Mouse (Mus musculus) neural tube, embryonic 12.5 days (tissue): ENCODE data around the gene Irs1. TPM values are rescaled to one million over a fixed set of nuclear protein-coding genes. Genes with fewer than 3 reads are reported as not detected.

ENCODE experiments used
- ATAC-seq: fragments of 200-750 bp; cut with Nextera tagmentation; 2 replicates; pipeline ENCODE4 v1.8.0; 2017; ENCODE audit warnings: low read depth, mild to moderate bottlenecking, moderate TSS enrichment, moderate library complexity; ENCODE audit not compliant: low FRiP score
- H3K27ac ChIP-seq: fragments of 300-500 bp; sonication (generic); 2 replicates; pipeline ENCODE4 v1.5.1; 2016
- H3K27me3 ChIP-seq: fragments of 300-500 bp; sonication (generic); replicated peaks from 2 replicates; pipeline ENCODE4 v1.6.1; 2016; ENCODE audit warnings: mild to moderate bottlenecking
- H3K36me3 ChIP-seq: fragments of 300-500 bp; sonication (generic); 2 replicates; pipeline ENCODE4 v1.6.1; 2016; ENCODE audit warnings: mild to moderate bottlenecking
- H3K4me1 ChIP-seq: fragments of 300-500 bp; sonication (generic); 2 replicates; pipeline ENCODE4 v1.6.1; 2016
- H3K4me2 ChIP-seq: fragments of 300-500 bp; sonication (generic); replicated peaks from 2 replicates; pipeline ENCODE4 v1.6.1; 2016; ENCODE audit warnings: mild to moderate bottlenecking
- H3K4me3 ChIP-seq: fragments of 300-500 bp; sonication (generic); 2 replicates; pipeline ENCODE4 v1.5.1; 2016
- H3K9ac ChIP-seq: fragments of 300-500 bp; sonication (generic); 2 replicates; pipeline ENCODE4 v1.6.1; 2016; ENCODE audit warnings: mild to moderate bottlenecking
- H3K9me3 ChIP-seq: fragments of 300-500 bp; sonication (generic); 2 replicates; pipeline ENCODE4 v1.6.1; 2016; ENCODE audit warnings: mild to moderate bottlenecking
- WGBS: fragments of 180-500 bp; shearing (Covaris S2); methylation state at CpG from one replicate; pipeline ENCODE4 v1.1.7; 2016; 5-methylcytosine and 5-hydroxymethylcytosine counted together
- polyA plus RNA-seq: library from polyadenylated mRNA; unstranded; fragments of >200 nt; fragmentation: Nextera tagmentation; extraction: Ambion mirVana; gene quantifications from 2 replicates; pipeline ENCODE4 v1.2.1, GENCODE M21; 2016

Irs1 gene
- polyA plus RNA-seq, 1 experiment from 2014 or later, result 12.6 TPM

- peak; percentile 95 for ATAC-seq
- H3K27ac ChIP-seq, result peak within 1 kb of the TSS; percentile 83
- peak within 1 kb of the TSS; percentile 63 for H3K4me3 ChIP-seq
- H3K4me2 ChIP-seq, result peak within 1 kb of the TSS; percentile 72
- no peaks in the 10 kb centered on the region for H3K9me3 ChIP-seq
- peaks cover 16% of the 10 kb centered on the region for H3K4me1 ChIP-seq
- no peaks in the 10 kb centered on the region for H3K27me3 ChIP-seq
- WGBS, result 4% methylated on average over 47 of the region's 47 CpGs
- H3K9ac ChIP-seq, result peak within 1 kb of the TSS; percentile 84
- no peaks in the 10 kb centered on the region for H3K36me3 ChIP-seq
Observed at GRCm38 (mm10) chr1:82316111-82316745, 25.0 kb upstream of the Irs1 start, which contains the start of gene Rhbdd1. Rhbdd1 (plus strand) TSS chr1:82316452.

GRCm38 (mm10) chr1:82304483-82304882 is 13.3 kb upstream of the Irs1 start:
- WGBS, result 37% methylated on average over 3 of the region's 3 CpGs
- Histone ChIP-seq H3K4me2 (no peak overlapping the region), H3K27ac (no peak overlapping the region), H3K4me3 (no peak overlapping the region), H3K27me3 (no peaks in the 10 kb centered on the region), H3K36me3 (no peaks in the 10 kb centered on the region), H3K9me3 (no peaks in the 10 kb centered on the region), H3K4me1 (no peaks in the 10 kb centered on the region), H3K9ac (no peak overlapping the region)
- ATAC-seq, result peak; percentile 44; the same call in 1 of the 2 replicates

- ATAC-seq, result no peak
- H3K36me3 ChIP-seq, result no peaks in the 10 kb centered on the region
- no peak overlapping the region for H3K9ac ChIP-seq
- 50% methylated on average over 1 of the region's 1 CpGs for WGBS
- H3K4me1 ChIP-seq, result no peaks in the 10 kb centered on the region
- no peak overlapping the region for H3K27ac ChIP-seq
- H3K27me3 ChIP-seq, result no peaks in the 10 kb centered on the region
- H3K4me3 ChIP-seq, result no peak overlapping the region
- H3K4me2 ChIP-seq, result no peak overlapping the region
- H3K9me3 ChIP-seq, result no peaks in the 10 kb centered on the region
Observed at GRCm38 (mm10) chr1:82298586-82298985, 7.4 kb upstream of the Irs1 start.

- H3K4me2 ChIP-seq, result no peak overlapping the region
- no peaks in the 10 kb centered on the region for H3K36me3 ChIP-seq
- H3K9ac ChIP-seq, result no peak overlapping the region
- ATAC-seq, result no peak
- WGBS, result 14% methylated on average over 6 of the region's 6 CpGs
- H3K4me1 ChIP-seq, result peaks cover 19% of the 10 kb centered on the region
- no peaks in the 10 kb centered on the region for H3K27me3 ChIP-seq
- H3K27ac ChIP-seq, result no peak overlapping the region
- H3K9me3 ChIP-seq, result no peaks in the 10 kb centered on the region
- no peak overlapping the region for H3K4me3 ChIP-seq
Observed at GRCm38 (mm10) chr1:82294102-82294501, 2.9 kb upstream of the Irs1 start.

GRCm38 (mm10) chr1:82292771-82293170 is 1.6 kb upstream of the Irs1 start:
- H3K4me1 ChIP-seq, result peaks cover 32% of the 10 kb centered on the region
- ATAC-seq, result peak; percentile 55
- no peak overlapping the region for H3K9ac ChIP-seq
- H3K9me3 ChIP-seq, result no peaks in the 10 kb centered on the region
- H3K4me2 ChIP-seq, result peak overlapping the region; percentile 90
- H3K27me3 ChIP-seq, result no peaks in the 10 kb centered on the region
- under 1% methylated on average over 13 of the region's 13 CpGs for WGBS
- peak overlapping the region; percentile 79 for H3K4me3 ChIP-seq
- no peak overlapping the region for H3K27ac ChIP-seq
- H3K36me3 ChIP-seq, result peaks cover 10% of the 10 kb centered on the region

- no peak; the same call in 1 of the 2 replicates for ATAC-seq
Observed at GRCm38 (mm10) chr1:82291930-82292712, 905 bp upstream of the Irs1 start.

GRCm38 (mm10) chr1:82290723-82291150 is 479 bp downstream of the Irs1 start:
- no peaks in the 10 kb centered on the region for H3K27me3 ChIP-seq
- ATAC-seq, result peak; percentile 56
- no peaks in the 10 kb centered on the region for H3K9me3 ChIP-seq
- H3K4me1 ChIP-seq, result peaks cover 48% of the 10 kb centered on the region
- peak overlapping the region; percentile 92 for H3K27ac ChIP-seq
- peaks cover 13% of the 10 kb centered on the region for H3K36me3 ChIP-seq
- H3K9ac ChIP-seq, result peak overlapping the region; percentile 89
- 0% methylated on average over 31 of the region's 31 CpGs for WGBS
- peak overlapping the region; percentile 79 for H3K4me3 ChIP-seq
- peak overlapping the region; percentile 90 for H3K4me2 ChIP-seq

More at GRCm38 (mm10) chr1:82291930-82292712, 905 bp upstream of the Irs1 start:
- Histone ChIP-seq H3K9me3 (no peaks in the 10 kb centered on the region), H3K4me3 (peak overlapping the region; percentile 79), H3K4me2 (peak overlapping the region; percentile 90), H3K36me3 (peaks cover 13% of the 10 kb centered on the region), H3K9ac (peak overlapping the region; percentile 89), H3K27ac (peak overlapping the region; percentile 92; the same call in 1 of the 2 replicates), H3K4me1 (peaks cover 39% of the 10 kb centered on the region), H3K27me3 (no peaks in the 10 kb centered on the region)
- WGBS, result 2% methylated on average over 23 of the region's 23 CpGs

- ATAC-seq, result no peak; the same call in 1 of the 2 replicates
- Histone ChIP-seq H3K27me3 (no peaks in the 10 kb centered on the region), H3K9me3 (no peaks in the 10 kb centered on the region), H3K4me1 (peaks cover 48% of the 10 kb centered on the region), H3K27ac (peak overlapping the region; percentile 92), H3K4me2 (peak overlapping the region; percentile 90), H3K9ac (peak overlapping the region; percentile 89), H3K36me3 (peaks cover 13% of the 10 kb centered on the region), H3K4me3 (peak overlapping the region; percentile 79)
- WGBS, result 1% methylated on average over 45 of the region's 45 CpGs
Observed at GRCm38 (mm10) chr1:82289990-82290681, 1.1 kb downstream of the Irs1 start.

- peaks cover 48% of the 10 kb centered on the region for H3K4me1 ChIP-seq
- H3K27ac ChIP-seq, result peak overlapping the region; percentile 92
- WGBS, result 72% methylated on average over 35 of the region's 35 CpGs
- H3K27me3 ChIP-seq, result no peaks in the 10 kb centered on the region
- H3K9ac ChIP-seq, result peak overlapping the region; percentile 89
- peaks cover 13% of the 10 kb centered on the region for H3K36me3 ChIP-seq
- peak overlapping the region; percentile 90 for H3K4me2 ChIP-seq
- peak overlapping the region; percentile 79 for H3K4me3 ChIP-seq
- no peaks in the 10 kb centered on the region for H3K9me3 ChIP-seq
- no peak for ATAC-seq
Observed at GRCm38 (mm10) chr1:82289116-82289989, 1.9 kb downstream of the Irs1 start.

- Histone ChIP-seq H3K4me3 (peak overlapping the region; percentile 79; the same call in 1 of the 2 replicates), H3K27me3 (no peaks in the 10 kb centered on the region), H3K4me2 (peak overlapping the region; percentile 90), H3K4me1 (peaks cover 48% of the 10 kb centered on the region), H3K9ac (no peak overlapping the region), H3K36me3 (peaks cover 13% of the 10 kb centered on the region), H3K9me3 (no peaks in the 10 kb centered on the region), H3K27ac (no peak overlapping the region)
- no peak for ATAC-seq
- WGBS, result 92% methylated on average over 18 of the region's 18 CpGs
Observed at GRCm38 (mm10) chr1:82288421-82288990, 2.7 kb downstream of the Irs1 start.

- 90% methylated on average over 16 of the region's 16 CpGs for WGBS
Observed at GRCm38 (mm10) chr1:82287776-82288325, 3.4 kb downstream of the Irs1 start.

More at GRCm38 (mm10) chr1:82287776-82288325, 3.4 kb downstream of the Irs1 start:
- Histone ChIP-seq H3K27ac (no peak overlapping the region), H3K4me1 (peaks cover 48% of the 10 kb centered on the region), H3K4me3 (peak overlapping the region; percentile 46), H3K36me3 (peaks cover 13% of the 10 kb centered on the region), H3K9me3 (no peaks in the 10 kb centered on the region), H3K4me2 (peak overlapping the region; percentile 90), H3K27me3 (no peaks in the 10 kb centered on the region), H3K9ac (no peak overlapping the region)
- no peak for ATAC-seq
